Mouse (Mus musculus): Measurements from ENCODE around the gene Ing5. TPM values are rescaled to one million over a fixed set of nuclear protein-coding genes. Genes with fewer than 3 reads are reported as not detected.
"Not testable (repeated sequence)": the region's sequence is repeated elsewhere in the genome, so short reads cannot be mapped to it uniquely, and the experiment has no call there.

Gene Ing5
- 8.1 and 8.7 TPM in 2 replicates for polyA plus RNA-seq (2015; fragmentation: Nextera tagmentation; extraction: Ambion mirVana)

DNA sequence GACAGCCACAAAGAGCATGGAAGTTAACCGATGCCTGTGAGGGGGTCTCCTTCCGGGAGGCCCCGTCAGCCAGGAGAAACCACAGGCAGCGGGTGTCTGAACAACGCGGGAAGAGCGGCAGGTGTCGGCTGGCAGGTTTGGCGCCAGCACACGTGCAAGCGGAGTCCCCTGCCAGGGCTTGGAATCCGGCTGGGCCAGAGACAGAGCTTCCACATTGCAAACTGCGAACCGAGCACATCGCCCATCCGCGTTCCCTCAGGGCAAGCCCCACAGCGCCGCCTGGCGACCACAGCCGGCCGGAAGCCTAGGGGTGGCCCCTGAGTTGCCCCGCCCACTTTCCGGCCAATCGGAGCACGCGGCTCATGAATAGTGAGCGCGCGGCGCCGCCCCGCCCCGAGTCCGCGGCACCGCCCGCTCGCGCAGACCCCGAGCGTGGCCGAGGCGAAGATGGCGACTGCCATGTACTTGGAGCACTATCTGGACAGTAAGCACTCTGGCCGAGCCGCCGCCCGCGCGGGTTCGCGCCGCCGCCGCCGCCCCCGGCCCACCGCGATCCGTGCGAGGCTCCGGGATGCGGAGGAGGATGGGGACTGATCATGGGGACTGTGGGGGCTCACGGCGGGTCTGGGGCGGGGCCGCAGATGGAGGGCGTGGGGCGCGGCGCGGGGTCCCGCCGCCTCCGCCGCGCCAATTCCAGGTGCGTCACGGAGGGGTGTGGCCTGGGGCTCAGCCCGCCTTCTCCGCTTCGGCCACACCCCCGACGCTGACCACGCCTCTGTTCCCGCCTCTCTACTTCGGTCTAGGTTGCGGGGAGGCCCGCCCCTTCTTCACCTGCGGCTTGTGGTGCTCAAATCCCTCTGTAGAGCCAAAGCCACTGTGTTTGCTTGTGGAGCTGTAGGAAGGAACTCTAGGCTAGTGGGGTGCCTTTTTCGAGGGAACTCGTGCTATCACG lies at the start of gene Ing5:
Ing5 (plus strand) TSS at position 410 of the 952 bp plus-strand sequence.
- Histone ChIP-seq H3K9me3 (ENCODE audit: low read length) (no peaks in the 10 kb centered on the region), H3K4me2 (replicated peaks; ENCODE audit: low read depth, low read length) (peak within 1 kb of the TSS; percentile 85), H3K9ac (replicated peaks; ENCODE audit: low read depth) (peak within 1 kb of the TSS; percentile 77), H3K4me3 (ENCODE audit: low read depth, low read length) (peak within 1 kb of the TSS; percentile 83), H3K36me3 (ENCODE audit: insufficient read depth, low read length) (peaks cover 4% of the 10 kb centered on the region; the same call in 1 of the 2 replicates), H3K4me1 (ENCODE audit: insufficient read depth, low read depth, low read length) (peaks cover 4% of the 10 kb centered on the region; the same call in 1 of the 2 replicates), H3K27me3 (replicated peaks; ENCODE audit: insufficient read depth, low read length) (no peaks in the 10 kb centered on the region), H3K27ac (ENCODE audit: low read length) (peak within 1 kb of the TSS; percentile 98)
- DNase-seq (ENCODE audit: low spot score) = peak; percentile 98
- TF ChIP-seq EP300 (IDR thresholded peaks at IDR 0.05) (no peak), CTCF (IDR thresholded peaks at IDR 0.05) (peak; percentile 98)
- WGBS = 2% methylated on average over 70 of the region's 94 CpGs
- peak; percentile 94 for ATAC-seq

DNA sequence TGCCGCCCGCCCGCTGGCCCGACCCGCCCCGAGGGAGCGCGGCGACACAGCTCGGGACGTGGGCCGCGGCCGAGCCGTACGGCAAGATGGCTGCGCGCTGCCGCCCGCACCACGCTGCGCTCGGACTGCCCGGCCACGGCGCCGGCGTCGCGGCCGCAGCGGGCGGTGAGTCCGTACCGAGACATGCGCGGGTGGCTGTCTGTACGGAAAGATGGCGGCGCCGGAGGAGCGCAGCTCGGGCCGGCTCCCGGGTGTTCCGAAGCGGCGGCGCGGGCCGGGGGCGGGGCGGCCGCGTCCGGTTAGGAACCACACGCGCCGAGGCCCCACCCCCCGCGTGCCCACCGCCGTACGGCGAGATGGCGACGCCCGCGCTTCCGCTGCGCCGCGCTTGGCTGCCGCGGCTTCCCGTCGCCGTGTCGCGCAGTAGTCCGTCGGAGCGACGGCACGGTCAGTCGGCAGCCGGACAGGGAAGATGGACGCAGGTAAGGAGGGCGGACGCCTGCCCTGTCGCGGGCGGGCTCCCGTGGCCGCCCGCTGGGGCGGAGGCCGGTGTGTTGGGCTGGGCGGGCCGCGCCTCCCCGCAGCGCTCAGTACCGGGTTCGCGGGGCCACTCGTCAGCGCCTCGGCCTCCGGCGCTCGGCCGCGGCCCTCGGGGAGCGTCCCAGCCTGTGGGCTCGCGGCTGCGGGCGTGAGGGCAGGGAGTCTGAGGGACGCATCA lies 49.0 kb upstream of the Ing5 start, which contains the start of gene Thap4:
Thap4 (minus strand) TSS at position 292 of the 718 bp plus-strand sequence.
- Histone ChIP-seq H3K9ac (replicated peaks; ENCODE audit: low read depth) (peak within 1 kb of the TSS; percentile 84), H3K36me3 (ENCODE audit: insufficient read depth, low read length) (peaks cover 7% of the 10 kb centered on the region; the same call in 1 of the 2 replicates), H3K4me1 (ENCODE audit: insufficient read depth, low read depth, low read length) (peaks cover 1% of the 10 kb centered on the region; the same call in 1 of the 2 replicates), H3K4me2 (replicated peaks; ENCODE audit: low read depth, low read length) (peak within 1 kb of the TSS; percentile 85), H3K27ac (ENCODE audit: low read length) (peak within 1 kb of the TSS; percentile 91), H3K4me3 (ENCODE audit: low read depth, low read length) (peak within 1 kb of the TSS; percentile 97), H3K27me3 (replicated peaks; ENCODE audit: insufficient read depth, low read length) (no peaks in the 10 kb centered on the region), H3K9me3 (ENCODE audit: low read length) (no peaks in the 10 kb centered on the region)
- under 1% methylated on average over 78 of the region's 121 CpGs for WGBS
- no peak for TF ChIP-seq EP300 (IDR thresholded peaks at IDR 0.05)
- TF ChIP-seq CTCF (IDR thresholded peaks at IDR 0.05) = no peak
- peak; percentile 96 for DNase-seq (ENCODE audit: low spot score)
- peak; percentile 94 for ATAC-seq

DNA sequence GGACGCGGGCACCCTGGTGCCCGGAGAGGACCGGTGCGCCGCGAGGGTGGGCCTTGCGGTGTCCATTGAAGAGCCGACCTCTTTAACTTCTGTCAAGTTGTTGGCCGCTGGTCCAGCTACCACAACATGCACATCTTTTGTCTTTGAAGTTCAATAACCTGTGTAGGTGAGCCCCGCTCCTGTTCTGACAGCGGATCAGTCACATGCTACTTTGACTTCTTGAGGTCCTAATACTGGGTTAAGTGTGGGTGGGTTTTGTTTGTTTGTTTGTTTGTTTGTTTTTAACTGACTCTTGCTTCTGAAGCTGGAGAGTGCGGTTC lies 48.5 kb upstream of the Ing5 start:
- under 1% methylated on average over 13 of the region's 13 CpGs for WGBS
- no peak for DNase-seq (ENCODE audit: low spot score)

DNA sequence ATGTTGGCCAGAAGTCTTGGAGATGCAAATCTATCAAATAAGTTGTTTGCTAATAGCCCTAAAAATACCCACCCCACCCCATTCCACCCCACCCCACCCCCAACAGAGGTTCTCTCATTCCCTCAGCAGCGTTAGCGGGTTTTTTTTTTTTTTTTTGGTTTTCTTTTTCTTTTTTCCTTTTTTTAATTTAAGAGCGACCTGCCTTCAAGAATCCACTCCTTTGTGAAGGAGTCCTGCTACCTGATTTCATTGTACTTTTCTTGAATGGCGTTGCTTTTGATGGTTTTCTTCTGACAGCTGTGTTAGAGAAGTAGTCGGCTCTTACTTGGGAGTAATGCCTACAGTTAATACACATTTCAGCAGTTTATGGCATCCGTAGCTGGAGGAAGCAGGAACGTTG lies 48.1 kb upstream of the Ing5 start:
- no peak for DNase-seq (ENCODE audit: low spot score)
- peak overlapping the region; percentile 91; the same call in 1 of the 2 replicates for H3K27ac ChIP-seq (ENCODE audit: low read length)

More for the DNA sequence above, 48.5 kb upstream of the Ing5 start:
- Histone ChIP-seq H3K27ac (ENCODE audit: low read length) (peak overlapping the region; percentile 91), H3K4me2 (replicated peaks; ENCODE audit: low read depth, low read length) (peak overlapping the region; percentile 85), H3K36me3 (ENCODE audit: insufficient read depth, low read length) (0 out of 2 replicates have a peak, but pooled peaks cover 2% of the 10 kb centered on the region), H3K9me3 (ENCODE audit: low read length) (no peaks in the 10 kb centered on the region), H3K9ac (replicated peaks; ENCODE audit: low read depth) (peak overlapping the region; percentile 84), H3K4me1 (ENCODE audit: insufficient read depth, low read depth, low read length) (peaks cover 3% of the 10 kb centered on the region; the same call in 1 of the 2 replicates), H3K4me3 (ENCODE audit: low read depth, low read length) (peak overlapping the region; percentile 97), H3K27me3 (replicated peaks; ENCODE audit: insufficient read depth, low read length) (no peaks in the 10 kb centered on the region)
- TF ChIP-seq CTCF (IDR thresholded peaks at IDR 0.05) = no peak
- TF ChIP-seq EP300 (IDR thresholded peaks at IDR 0.05) = no peak
- ATAC-seq = no peak

DNA sequence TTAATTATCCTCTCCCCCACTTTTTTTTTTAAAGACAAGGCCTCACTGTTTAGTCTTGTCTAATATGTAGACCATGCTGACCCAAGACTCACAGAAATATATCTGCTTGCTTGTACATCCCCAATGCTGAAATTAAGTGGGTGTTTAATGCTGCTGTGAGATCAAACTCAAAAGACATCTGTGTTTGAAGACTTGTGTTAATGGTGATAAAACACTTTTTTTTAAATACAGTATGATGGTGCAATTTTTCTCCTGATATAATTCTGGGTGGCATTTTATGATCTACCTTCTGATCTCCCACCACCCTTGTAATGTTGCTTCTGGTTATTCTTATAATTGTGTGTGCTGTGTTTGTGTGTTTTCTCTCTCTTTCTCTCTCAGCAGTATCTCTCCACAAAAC lies 47.6 kb upstream of the Ing5 start:
- H3K27me3 ChIP-seq (replicated peaks; ENCODE audit: insufficient read depth, low read length) = no peaks in the 10 kb centered on the region
- TF ChIP-seq CTCF (IDR thresholded peaks at IDR 0.05) = no peak
- TF ChIP-seq EP300 (IDR thresholded peaks at IDR 0.05) = no peak
- no peak overlapping the region for H3K9ac ChIP-seq (replicated peaks; ENCODE audit: low read depth)
- no peak overlapping the region for H3K27ac ChIP-seq (ENCODE audit: low read length)
- H3K4me1 ChIP-seq (ENCODE audit: insufficient read depth, low read depth, low read length) = peaks cover 3% of the 10 kb centered on the region; the same call in 1 of the 2 replicates
- ATAC-seq = no peak
- H3K4me3 ChIP-seq (ENCODE audit: low read depth, low read length) = no peak overlapping the region
- no peaks in the 10 kb centered on the region for H3K36me3 ChIP-seq (ENCODE audit: insufficient read depth, low read length)
- H3K4me2 ChIP-seq (replicated peaks; ENCODE audit: low read depth, low read length) = no peak overlapping the region
- DNase-seq (ENCODE audit: low spot score) = no peak
- H3K9me3 ChIP-seq (ENCODE audit: low read length) = no peaks in the 10 kb centered on the region

More for the DNA sequence above, 48.1 kb upstream of the Ing5 start:
- H3K9me3 ChIP-seq (ENCODE audit: low read length) = no peaks in the 10 kb centered on the region
- H3K27me3 ChIP-seq (replicated peaks; ENCODE audit: insufficient read depth, low read length) = no peaks in the 10 kb centered on the region
- peak overlapping the region; percentile 84; the same call in 1 of the 2 replicates for H3K9ac ChIP-seq (replicated peaks; ENCODE audit: low read depth)
- peak overlapping the region; percentile 97 for H3K4me3 ChIP-seq (ENCODE audit: low read depth, low read length)
- 17% methylated on average over 7 of the region's 7 CpGs for WGBS
- peaks cover 3% of the 10 kb centered on the region; the same call in 1 of the 2 replicates for H3K4me1 ChIP-seq (ENCODE audit: insufficient read depth, low read depth, low read length)
- ATAC-seq = no peak
- no peaks in the 10 kb centered on the region for H3K36me3 ChIP-seq (ENCODE audit: insufficient read depth, low read length)
- no peak for TF ChIP-seq CTCF (IDR thresholded peaks at IDR 0.05)
- TF ChIP-seq EP300 (IDR thresholded peaks at IDR 0.05) = no peak
- peak overlapping the region; percentile 85 for H3K4me2 ChIP-seq (replicated peaks; ENCODE audit: low read depth, low read length)

DNA sequence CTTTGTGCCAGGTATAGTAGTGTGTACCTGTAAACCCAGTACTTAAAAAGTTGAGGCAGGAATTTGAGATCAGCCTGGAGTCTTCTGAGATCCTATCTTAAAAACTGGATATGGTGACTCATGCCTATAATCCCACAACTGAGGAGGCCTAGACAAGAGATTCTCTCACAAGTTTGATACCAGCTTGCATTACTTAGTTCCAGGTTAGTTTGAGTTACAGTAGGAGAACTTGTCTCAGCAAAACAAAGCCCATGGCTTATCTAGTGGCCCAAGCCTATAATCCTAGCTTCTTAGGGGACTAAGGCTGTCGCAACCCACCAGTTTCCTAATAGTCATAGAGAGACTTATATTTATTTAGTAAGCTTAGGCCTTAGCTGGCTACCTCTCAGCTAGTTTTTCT lies 43.7 kb upstream of the Ing5 start:
- no peak for TF ChIP-seq CTCF (IDR thresholded peaks at IDR 0.05)
- TF ChIP-seq EP300 (IDR thresholded peaks at IDR 0.05) = no peak
- no peaks in the 10 kb centered on the region for H3K27me3 ChIP-seq (replicated peaks; ENCODE audit: insufficient read depth, low read length)
- no peaks in the 10 kb centered on the region for H3K9me3 ChIP-seq (ENCODE audit: low read length)
- H3K4me3 ChIP-seq (ENCODE audit: low read depth, low read length) = no peak overlapping the region
- DNase-seq (ENCODE audit: low spot score) (no peak), ATAC-seq (no peak)
- H3K4me2 ChIP-seq (replicated peaks; ENCODE audit: low read depth, low read length) = no peak overlapping the region
- WGBS = 96% methylated on average over 1 of the region's 1 CpGs
- no peaks in the 10 kb centered on the region for H3K36me3 ChIP-seq (ENCODE audit: insufficient read depth, low read length)
- H3K9ac ChIP-seq (replicated peaks; ENCODE audit: low read depth) = no peak overlapping the region
- no peak overlapping the region for H3K27ac ChIP-seq (ENCODE audit: low read length)
- H3K4me1 ChIP-seq (ENCODE audit: insufficient read depth, low read depth, low read length) = peaks cover 3% of the 10 kb centered on the region; the same call in 1 of the 2 replicates

DNA sequence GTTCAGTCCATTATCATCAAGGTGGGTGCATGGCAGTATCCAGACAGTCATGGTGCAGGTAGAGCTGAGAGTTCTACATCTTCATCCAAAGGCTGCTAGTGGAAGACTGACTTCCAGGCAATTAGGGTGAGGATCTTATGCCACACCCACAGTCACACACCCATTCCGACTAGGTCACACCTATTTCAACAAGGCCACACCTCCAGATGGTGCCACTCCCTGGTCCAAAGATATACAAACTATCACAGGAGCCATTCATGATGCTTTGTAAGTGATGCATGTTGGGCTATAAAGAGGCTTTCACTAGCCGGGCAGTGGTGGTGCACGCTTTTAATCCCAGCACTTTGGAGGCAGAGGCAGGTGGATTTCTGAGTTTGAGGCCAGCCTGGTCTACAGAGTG lies 40.2 kb upstream of the Ing5 start:
- H3K4me1 ChIP-seq (ENCODE audit: insufficient read depth, low read depth, low read length); H3K4me2 ChIP-seq (replicated peaks; ENCODE audit: low read depth, low read length); H3K36me3 ChIP-seq (ENCODE audit: insufficient read depth, low read length); H3K9ac ChIP-seq (replicated peaks; ENCODE audit: low read depth); H3K27ac ChIP-seq (ENCODE audit: low read length); H3K4me3 ChIP-seq (ENCODE audit: low read depth, low read length); H3K9me3 ChIP-seq (ENCODE audit: low read length); ATAC-seq; H3K27me3 ChIP-seq (replicated peaks; ENCODE audit: insufficient read depth, low read length); DNase-seq (ENCODE audit: low spot score): not testable (repeated sequence)
- WGBS = 90% methylated on average over 3 of the region's 3 CpGs
